Mouse (Mus musculus) heart, adult 2 months (tissue): ENCODE measurements at regions not wholly inside any gene's neighbourhood (a gene's known extent, or its start where the extent isn't known, plus 50 kb on each side); places are given as distances from the start of the nearest gene placed in this dataset.
A peak's percentile ranks its signal among the peaks of the same experiment; 100 is the strongest.

Experiments
- DNase-seq, 2 experiments: peaks; one replicate each; pipeline ENCODE4 v3.0.0; 2021
- H3K27ac ChIP-seq: fragments of 200-600 bp; 2 replicates; pipeline ENCODE4 v1.8.1; 2022
- H3K27me3 ChIP-seq: fragments of 200-500 bp; 2 replicates; pipeline ENCODE4 v1.6.1; 2012; ENCODE audit warnings: mild to moderate bottlenecking, low read length, inconsistent platforms, mixed read lengths; ENCODE audit not compliant: control insufficient read depth, insufficient read depth
- H3K36me3 ChIP-seq: fragments of 200-500 bp; 2 replicates; pipeline ENCODE4 v1.6.1; 2012; ENCODE audit warnings: low read length, inconsistent platforms; ENCODE audit not compliant: control insufficient read depth, insufficient read depth
- H3K4me1 ChIP-seq: fragments of 200-500 bp; 2 replicates; pipeline ENCODE4 v1.6.1; 2011; ENCODE audit warnings: low read length; ENCODE audit not compliant: control insufficient read depth, insufficient read depth
- H3K4me3 ChIP-seq: fragments of 200-600 bp; 2 replicates; pipeline ENCODE4 v1.8.1; 2022
- H3K79me2 ChIP-seq: fragments of 200-500 bp; replicated peaks from 2 replicates; pipeline ENCODE4 v1.6.1; 2012; ENCODE audit warnings: mild to moderate bottlenecking, inconsistent platforms, low read length, moderate library complexity, mixed read lengths; ENCODE audit not compliant: control insufficient read depth, insufficient read depth
- H3K9ac ChIP-seq: fragments of 200-500 bp; 2 replicates; pipeline ENCODE4 v1.6.1; 2012; ENCODE audit warnings: low read depth, mild to moderate bottlenecking, control low read depth, inconsistent platforms, low read length, mixed read lengths
- CTCF ChIP-seq: fragments of 200-600 bp; IDR thresholded peaks from 2 replicates; pipeline ENCODE4 v1.8.1; 2022; ENCODE audit warnings: antibody characterized with exemption, mild to moderate bottlenecking, moderate library complexity
- EP300 ChIP-seq: fragments of 200-500 bp; IDR thresholded peaks from 2 replicates; pipeline ENCODE4 v1.6.1; 2011; ENCODE audit warnings: low read depth, low read length, control low read depth; ENCODE audit not compliant: insufficient read depth
- POLR2A ChIP-seq: fragments of 200-500 bp; IDR thresholded peaks from 2 replicates; pipeline ENCODE4 v1.6.1; 2011; ENCODE audit warnings: mild to moderate bottlenecking, low read depth, low read length, control low read depth; ENCODE audit not compliant: insufficient read depth
- WGBS: fragments of 180-500 bp; shearing (Covaris S2); methylation state at CpG from one replicate; pipeline ENCODE4 v1.1.7; 2018; 5-methylcytosine and 5-hydroxymethylcytosine counted together
- intact Hi-C: fragments of 180-260 bp; cut with DNase I; formaldehyde crosslinking; loops from one replicate; pipeline ENCODE4 v1.15.1; 2025

- Histone ChIP-seq H3K4me1 (peaks cover 1% of the 10 kb centered on the region; the same call in 1 of the 2 replicates), H3K36me3 (no peaks in the 10 kb centered on the region), H3K27me3 (no peaks in the 10 kb centered on the region), H3K27ac (no peak overlapping the region), H3K79me2 (no peaks in the 10 kb centered on the region), H3K9ac (no peak overlapping the region), H3K4me3 (no peak overlapping the region)
- no peak for TF ChIP-seq CTCF
- no peak for TF ChIP-seq EP300
- TF ChIP-seq POLR2A = no peak
- intact Hi-C loops = loop anchor here (5.0 to 10.0 kb wide), 2 partner anchors 430 to 1158 kb away; no protein-coding TSS in a partner anchor
- DNase-seq = no peak
- WGBS = 86% methylated on average over 3 of the region's 3 CpGs
Observed at GRCm38 (mm10) chr1:77082410-77082809, 432.5 kb downstream of the Epha4 start.

GRCm38 (mm10) chr1:77093551-77093950 is 421.3 kb downstream of the Epha4 start:
- no peaks in the 10 kb centered on the region for H3K4me1 ChIP-seq
- no peak overlapping the region for H3K9ac ChIP-seq
- intact Hi-C loops = no loop called here
- H3K27me3 ChIP-seq = no peaks in the 10 kb centered on the region
- H3K36me3 ChIP-seq = no peaks in the 10 kb centered on the region
- TF ChIP-seq EP300 (no peak), POLR2A (no peak), CTCF (no peak)
- H3K79me2 ChIP-seq = no peaks in the 10 kb centered on the region
- 43% methylated on average over 2 of the region's 2 CpGs for WGBS
- H3K27ac ChIP-seq = no peak overlapping the region
- no peak overlapping the region for H3K4me3 ChIP-seq
- DNase-seq = no peak

GRCm38 (mm10) chr1:77101726-77102272 is 413.1 kb downstream of the Epha4 start:
- TF ChIP-seq EP300 (no peak), CTCF (no peak), POLR2A (no peak)
- WGBS = 62% methylated on average over 12 of the region's 12 CpGs
- Histone ChIP-seq H3K4me1 (no peaks in the 10 kb centered on the region), H3K4me3 (no peak overlapping the region), H3K27ac (no peak overlapping the region), H3K79me2 (no peaks in the 10 kb centered on the region), H3K36me3 (no peaks in the 10 kb centered on the region), H3K27me3 (no peaks in the 10 kb centered on the region), H3K9ac (no peak overlapping the region)
- DNase-seq = no peak
- intact Hi-C loops = no loop called here

- no peaks in the 10 kb centered on the region for H3K4me1 ChIP-seq
- H3K27me3 ChIP-seq = no peaks in the 10 kb centered on the region
- WGBS = 67% methylated on average over 13 of the region's 13 CpGs
- peak; percentile 57 to 59 for DNase-seq
- TF ChIP-seq POLR2A = no peak
- TF ChIP-seq CTCF = no peak
- no peak for TF ChIP-seq EP300
- H3K36me3 ChIP-seq = no peaks in the 10 kb centered on the region
- H3K79me2 ChIP-seq = no peaks in the 10 kb centered on the region
- intact Hi-C loops = no loop called here
- H3K4me3 ChIP-seq = no peak overlapping the region
- no peak overlapping the region for H3K27ac ChIP-seq
- no peak overlapping the region for H3K9ac ChIP-seq
Observed at GRCm38 (mm10) chr1:77102421-77103133, 412.3 kb downstream of the Epha4 start.

GRCm38 (mm10) chr1:77109861-77110785 is 404.8 kb downstream of the Epha4 start:
- H3K27me3 ChIP-seq = no peaks in the 10 kb centered on the region
- H3K27ac ChIP-seq = no peak overlapping the region
- H3K4me3 ChIP-seq = no peak overlapping the region
- no peaks in the 10 kb centered on the region for H3K79me2 ChIP-seq
- no peak overlapping the region for H3K9ac ChIP-seq
- no peaks in the 10 kb centered on the region for H3K36me3 ChIP-seq
- no peak for DNase-seq
- intact Hi-C loops = no loop called here
- no peaks in the 10 kb centered on the region for H3K4me1 ChIP-seq
- TF ChIP-seq POLR2A (no peak), EP300 (no peak), CTCF (no peak)
- 73% methylated on average over 6 of the region's 6 CpGs for WGBS
